Mouse (Mus musculus): ENCODE measurements around the gene Rara.
"Not testable (repeated sequence)": the region's sequence is repeated elsewhere in the genome, so short reads cannot be mapped to it uniquely, and the experiment has no call there.

- not testable (repeated sequence) for TF ChIP-seq CTCF (IDR thresholded peaks at IDR 0.05); POLR2A (IDR thresholded peaks at IDR 0.05; ENCODE audit: insufficient read depth, low read depth, low read length)
Observed at GRCm38 (mm10) chr11:98922851-98923711, 4.5 kb upstream of the Rara start.

Measured in heart, adult 2 months (tissue).